Mouse (Mus musculus): ENCODE results near the gene Xxylt1.

Gene Xxylt1

DNA sequence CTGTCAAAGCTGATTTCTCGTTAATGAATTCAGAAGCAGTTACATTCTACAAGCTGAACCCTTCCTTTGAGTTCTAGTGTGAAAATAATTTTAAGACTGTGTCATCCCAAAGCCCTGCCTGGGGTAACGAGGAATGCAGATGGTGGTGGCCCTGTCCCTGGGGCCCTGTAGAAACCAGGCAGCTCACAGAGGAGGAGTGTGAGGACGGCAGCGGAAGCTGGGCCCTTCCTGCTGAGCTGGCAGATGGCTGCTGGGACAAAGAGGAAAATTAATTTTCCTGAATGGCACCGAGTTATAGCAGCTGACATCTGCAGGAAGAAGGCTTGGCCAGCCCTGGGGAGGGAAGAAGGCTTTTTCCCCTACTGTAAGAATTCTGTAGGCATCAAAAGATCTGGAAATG lies 88.7 kb downstream of the Xxylt1 start:
- DNase-seq (ENCODE audit: low read depth, low spot score) = peak; percentile 89

- DNase-seq (ENCODE audit: low read depth, low spot score) = no peak
Observed at GRCm38 (mm10) chr16:30990661-30991060, 90.6 kb downstream of the Xxylt1 start.

DNA sequence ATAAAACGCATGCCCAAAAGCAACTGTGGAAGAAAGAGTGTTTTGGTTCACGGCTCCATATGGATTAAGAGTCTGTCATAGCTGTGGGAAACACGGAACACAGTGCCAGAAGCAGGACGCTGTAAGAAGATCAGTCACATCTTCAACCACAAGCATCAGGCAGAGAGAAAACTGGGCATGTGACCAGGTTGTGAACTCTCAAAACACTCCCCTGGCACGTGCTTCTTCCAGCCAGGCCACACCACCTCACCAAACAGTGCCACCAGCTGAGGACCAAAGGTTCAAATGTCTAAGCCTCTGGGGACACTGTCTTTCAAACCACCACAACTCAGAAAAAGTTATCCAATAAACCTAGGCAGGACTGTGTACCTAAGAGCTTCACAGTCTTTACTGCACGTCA lies 93.0 kb downstream of the Xxylt1 start:
- DNase-seq (ENCODE audit: low read depth, low spot score) = no peak

- no peak for DNase-seq (ENCODE audit: low read depth, low spot score)
Observed at GRCm38 (mm10) chr16:30987684-30988083, 93.5 kb downstream of the Xxylt1 start.

GRCm38 (mm10) chr16:30984826-30985545 lies 96.2 kb downstream of the Xxylt1 start:
- peak; percentile 76 for DNase-seq (ENCODE audit: low read depth, low spot score)

DNA sequence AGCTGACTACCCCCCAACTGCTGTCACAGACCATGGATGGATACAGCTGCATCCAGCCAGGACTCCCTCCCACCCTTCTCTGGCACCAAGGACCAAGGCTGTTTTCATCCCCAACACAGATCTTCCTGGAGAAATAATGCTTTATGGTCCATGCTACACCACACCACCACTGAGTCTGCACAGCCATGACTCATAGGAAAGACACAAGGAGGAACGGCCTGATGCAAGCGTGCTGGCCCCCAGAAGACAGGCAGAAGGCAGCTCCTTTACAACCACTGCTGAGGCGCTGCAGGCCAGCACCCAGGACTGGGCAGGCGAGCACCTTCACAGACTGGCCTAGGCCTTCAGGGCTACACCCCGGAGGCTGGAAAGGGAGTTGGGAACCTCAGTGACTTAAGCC lies 97.1 kb downstream of the Xxylt1 start:
- peak; percentile 69 for DNase-seq (ENCODE audit: low read depth, low spot score)

DNA sequence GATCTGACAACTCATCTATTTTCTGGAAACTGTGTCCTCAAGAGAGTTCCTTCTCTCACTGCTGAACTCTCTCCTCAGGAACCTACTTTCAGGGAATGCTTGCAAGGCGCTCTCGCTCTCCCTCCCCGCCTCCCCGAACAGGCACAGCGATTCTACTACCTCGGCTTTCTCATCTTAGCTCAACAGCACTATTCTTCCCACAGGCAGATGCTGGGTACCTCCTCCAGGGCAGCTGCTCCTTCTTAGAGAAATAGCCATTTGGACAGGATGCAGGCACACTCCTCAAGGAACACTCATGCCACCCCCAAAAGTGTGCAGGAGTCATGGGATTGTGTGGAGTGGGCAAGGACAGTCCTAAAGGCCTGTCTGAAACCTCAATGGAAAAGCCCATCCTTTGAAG lies 97.5 kb downstream of the Xxylt1 start:
- DNase-seq (ENCODE audit: low read depth, low spot score) = peak; percentile 89

GRCm38 (mm10) chr16:30983281-30983680 lies 98.0 kb downstream of the Xxylt1 start:
- no peak for DNase-seq (ENCODE audit: low read depth, low spot score)

GRCm38 (mm10) chr16:30981345-30981744 lies 99.9 kb downstream of the Xxylt1 start:
- DNase-seq (ENCODE audit: low read depth, low spot score) = peak; percentile 93

DNA sequence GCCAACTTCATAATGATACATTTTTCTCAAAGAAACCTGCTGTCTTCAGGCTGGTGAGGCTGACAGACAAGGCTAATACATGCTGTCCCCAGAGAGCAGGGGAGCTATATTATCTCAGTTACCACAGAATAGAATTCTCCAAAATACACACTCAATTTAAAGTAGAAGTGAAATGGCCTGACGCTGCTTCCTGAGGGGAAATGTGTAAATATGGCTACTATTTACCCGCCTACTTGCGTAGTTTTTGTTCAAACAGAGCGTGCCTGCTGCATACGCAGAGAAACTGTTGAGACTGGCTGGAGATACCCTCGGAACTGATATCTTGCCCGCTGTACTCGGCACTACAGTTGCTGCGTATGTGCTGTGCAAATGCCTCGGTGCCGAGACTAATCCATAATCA lies 101.3 kb downstream of the Xxylt1 start:
- no peak for DNase-seq (ENCODE audit: low read depth, low spot score)

DNA sequence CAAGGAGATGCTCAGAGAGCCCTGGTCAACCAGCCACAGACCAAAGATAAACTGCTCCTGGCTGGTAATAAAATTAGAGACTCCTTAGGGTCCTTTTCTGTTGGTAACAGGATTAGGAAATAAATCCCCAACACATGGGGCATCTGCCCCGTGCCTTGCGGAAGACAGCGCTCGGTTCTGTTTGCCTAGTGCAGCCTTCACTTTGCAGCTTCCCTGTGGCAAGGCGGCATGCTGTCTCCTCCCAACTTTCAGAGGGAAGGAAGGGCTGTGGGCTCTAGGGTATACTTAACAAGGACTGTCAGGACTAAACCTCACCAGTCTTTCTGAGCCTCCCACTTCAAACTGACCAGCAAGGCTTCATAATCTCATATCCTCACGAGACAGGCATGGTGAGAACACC lies 103.5 kb downstream of the Xxylt1 start:
- DNase-seq (ENCODE audit: low read depth, low spot score) = no peak

DNA sequence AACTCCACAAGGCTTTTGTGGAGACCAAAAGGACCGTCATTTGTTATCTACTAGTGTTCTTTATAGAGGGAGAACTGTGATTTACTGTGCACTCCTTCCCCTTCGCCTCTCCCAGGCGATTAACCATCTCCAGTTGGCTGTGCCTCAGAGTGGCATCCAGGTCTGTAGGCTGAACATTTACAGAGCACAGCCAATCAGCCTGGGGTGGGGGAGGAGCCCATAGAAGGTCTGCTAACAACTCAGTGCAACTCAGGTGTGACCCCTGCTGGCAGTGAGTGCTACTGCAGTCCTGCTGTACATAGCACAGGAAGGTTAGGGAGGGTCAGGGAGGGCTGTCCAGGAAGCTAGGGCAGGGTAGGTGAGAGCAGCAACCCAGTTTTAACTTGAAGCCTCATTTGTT lies 104.0 kb downstream of the Xxylt1 start:
- DNase-seq (ENCODE audit: low read depth, low spot score) = peak; percentile 98

DNA sequence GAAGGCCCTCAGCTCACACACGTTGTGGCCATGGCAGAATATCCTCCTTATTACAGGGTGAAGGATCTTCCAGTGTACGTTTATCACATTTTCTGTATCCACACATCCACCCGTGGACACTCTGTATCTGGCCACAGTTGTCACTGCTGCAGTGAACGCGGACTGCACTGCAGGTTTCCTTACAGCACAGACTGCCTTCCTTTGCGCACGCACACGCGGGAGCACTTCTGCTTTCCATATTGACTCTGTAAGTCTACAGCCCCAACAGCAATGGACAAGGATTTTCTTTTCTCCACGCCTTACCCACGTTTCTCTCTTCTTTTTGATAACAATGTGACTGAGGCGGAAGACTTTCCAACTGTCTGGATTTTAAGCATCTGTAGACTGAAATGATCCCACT lies 106.7 kb downstream of the Xxylt1 start:
- no peak for DNase-seq (ENCODE audit: low read depth, low spot score)

- peak; percentile 62 for DNase-seq (ENCODE audit: low read depth, low spot score)
Observed at GRCm38 (mm10) chr16:30973416-30973815, 107.8 kb downstream of the Xxylt1 start.

- peak; percentile 75 for DNase-seq (ENCODE audit: low read depth, low spot score)
Observed at GRCm38 (mm10) chr16:30971950-30972541, 109.2 kb downstream of the Xxylt1 start.

- peak; percentile 87 for DNase-seq (ENCODE audit: low read depth, low spot score)
Observed at GRCm38 (mm10) chr16:30969266-30970064, 111.8 kb downstream of the Xxylt1 start.

GRCm38 (mm10) chr16:30968402-30969151 lies 112.7 kb downstream of the Xxylt1 start:
- no peak for DNase-seq (ENCODE audit: low read depth, low spot score)

GRCm38 (mm10) chr16:30966684-30967083 lies 114.5 kb downstream of the Xxylt1 start:
- peak; percentile 64 for DNase-seq (ENCODE audit: low read depth, low spot score)

DNA sequence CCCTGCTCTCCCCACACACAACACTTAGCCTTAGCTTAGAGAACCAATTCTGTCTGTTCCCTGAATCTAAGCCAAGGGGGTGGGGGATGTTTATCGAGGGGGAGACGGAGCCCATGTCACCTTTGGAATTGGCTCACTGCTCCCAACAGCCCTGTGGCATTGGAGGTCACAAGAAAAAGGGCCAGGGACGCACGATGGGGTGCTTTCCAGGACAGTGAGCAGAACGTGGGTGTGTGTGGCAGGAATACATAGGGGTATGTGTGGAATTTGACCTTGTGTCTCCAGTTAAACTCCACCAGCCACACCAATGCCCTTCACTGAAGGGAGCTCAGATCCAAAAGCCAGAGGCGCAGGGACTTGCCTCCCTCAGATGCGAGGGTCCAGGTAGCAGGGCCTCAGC lies 116.3 kb downstream of the Xxylt1 start:
- no peak for DNase-seq (ENCODE audit: low read depth, low spot score)

DNA sequence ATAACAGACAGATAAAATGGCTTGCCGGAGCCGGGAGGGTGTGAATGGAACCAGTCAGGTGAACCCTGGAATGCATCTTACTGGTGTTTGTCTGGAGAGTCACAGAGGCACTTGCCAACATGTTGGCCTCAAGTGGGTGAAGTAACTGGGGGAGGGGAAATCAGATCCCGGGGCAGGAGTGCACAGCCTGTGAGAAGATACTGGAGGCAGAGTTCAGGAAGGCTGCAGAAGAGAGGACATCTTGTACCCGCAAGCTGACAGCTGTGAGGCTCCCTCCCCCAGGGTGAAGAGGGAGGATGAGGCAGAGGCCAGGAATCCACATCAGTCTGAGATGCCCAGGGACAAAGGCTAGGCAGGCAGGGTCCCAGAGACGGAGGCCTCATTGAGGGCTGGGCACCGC lies 116.8 kb downstream of the Xxylt1 start:
- DNase-seq (ENCODE audit: low read depth, low spot score) = no peak

GRCm38 (mm10) chr16:30962515-30962914 lies 118.7 kb downstream of the Xxylt1 start:
- no peak for DNase-seq (ENCODE audit: low read depth, low spot score)

- DNase-seq (ENCODE audit: low read depth, low spot score) = no peak
Observed at GRCm38 (mm10) chr16:30961176-30961575, 120.1 kb downstream of the Xxylt1 start.
